Mouse (Mus musculus): ENCODE results near the gene Lefty2. TPM values are rescaled to one million over a fixed set of nuclear protein-coding genes. Genes with fewer than 3 reads are reported as not detected.

The Lefty2 gene
- polyA plus RNA-seq, 1 experiment from 2014 or later = not detected

GRCm38 (mm10) chr1:180943032-180943644, 50.2 kb downstream of the Lefty2 start:
- H3K4me3 ChIP-seq (ENCODE audit: low read depth, low read length) = peak overlapping the region; percentile 56; the same call in 1 of the 2 replicates
- ATAC-seq (ENCODE audit: low FRiP score) (no peak), DNase-seq (ENCODE audit: low spot score) (no peak)
- no peaks in the 10 kb centered on the region for H3K9me3 ChIP-seq (ENCODE audit: control insufficient read depth, low read length)
- no peaks in the 10 kb centered on the region for H3K36me3 ChIP-seq (ENCODE audit: control insufficient read depth, insufficient read depth, low read length)
- H3K27me3 ChIP-seq (ENCODE audit: control insufficient read depth, insufficient read depth, low read length) = peaks cover 33% of the 10 kb centered on the region
- H3K9ac ChIP-seq (ENCODE audit: low read depth, low read length) = no peak overlapping the region; the same call in 1 of the 2 replicates
- 0 out of 2 replicates have a peak, but pooled peaks cover 4% of the 10 kb centered on the region for H3K4me1 ChIP-seq (replicated peaks; ENCODE audit: control insufficient read depth, insufficient read depth, low read length)
- H3K4me2 ChIP-seq (replicated peaks; ENCODE audit: low read depth, low read length) = peak overlapping the region; percentile 84
- no peak overlapping the region for H3K27ac ChIP-seq (ENCODE audit: low read depth, low read length)
- WGBS = 40% methylated on average over 11 of the region's 11 CpGs

GRCm38 (mm10) chr1:180943896-180944295, 51.0 kb downstream of the Lefty2 start:
- no peak overlapping the region for H3K4me3 ChIP-seq (ENCODE audit: low read depth, low read length)
- H3K36me3 ChIP-seq (ENCODE audit: control insufficient read depth, insufficient read depth, low read length) = no peaks in the 10 kb centered on the region
- no peaks in the 10 kb centered on the region for H3K9me3 ChIP-seq (ENCODE audit: control insufficient read depth, low read length)
- 83% methylated on average over 1 of the region's 1 CpGs for WGBS
- 0 out of 2 replicates have a peak, but pooled peaks cover 4% of the 10 kb centered on the region for H3K4me1 ChIP-seq (replicated peaks; ENCODE audit: control insufficient read depth, insufficient read depth, low read length)
- no peak overlapping the region for H3K9ac ChIP-seq (ENCODE audit: low read depth, low read length)
- ATAC-seq (ENCODE audit: low FRiP score) (no peak), DNase-seq (ENCODE audit: low spot score) (no peak)
- H3K27ac ChIP-seq (ENCODE audit: low read depth, low read length) = no peak overlapping the region
- H3K4me2 ChIP-seq (replicated peaks; ENCODE audit: low read depth, low read length) = no peak overlapping the region
- H3K27me3 ChIP-seq (ENCODE audit: control insufficient read depth, insufficient read depth, low read length) = peaks cover 33% of the 10 kb centered on the region

GRCm38 (mm10) chr1:180944553-180944952, 51.6 kb downstream of the Lefty2 start:
- H3K4me3 ChIP-seq (ENCODE audit: low read depth, low read length) = no peak overlapping the region
- WGBS = 64% methylated on average over 4 of the region's 4 CpGs
- no peaks in the 10 kb centered on the region for H3K36me3 ChIP-seq (ENCODE audit: control insufficient read depth, insufficient read depth, low read length)
- no peak for ATAC-seq (ENCODE audit: low FRiP score)
- H3K27me3 ChIP-seq (ENCODE audit: control insufficient read depth, insufficient read depth, low read length) = peaks cover 33% of the 10 kb centered on the region
- no peak overlapping the region for H3K4me2 ChIP-seq (replicated peaks; ENCODE audit: low read depth, low read length)
- H3K9ac ChIP-seq (ENCODE audit: low read depth, low read length) = no peak overlapping the region
- no peak overlapping the region for H3K27ac ChIP-seq (ENCODE audit: low read depth, low read length)
- no peaks in the 10 kb centered on the region for H3K9me3 ChIP-seq (ENCODE audit: control insufficient read depth, low read length)
- H3K4me1 ChIP-seq (replicated peaks; ENCODE audit: control insufficient read depth, insufficient read depth, low read length) = 0 out of 2 replicates have a peak, but pooled peaks cover 4% of the 10 kb centered on the region
- DNase-seq (ENCODE audit: low spot score) = no peak

- Histone ChIP-seq H3K9ac (ENCODE audit: low read depth, low read length) (no peak overlapping the region), H3K27ac (ENCODE audit: low read depth, low read length) (no peak overlapping the region)
- ATAC-seq (ENCODE audit: low FRiP score) = no peak
These were observed 52.4 kb downstream of the Lefty2 start for GRCm38 (mm10) chr1:180945001-180945980.

GRCm38 (mm10) chr1:180946448-180946847, 53.5 kb downstream of the Lefty2 start:
- no peaks in the 10 kb centered on the region for H3K36me3 ChIP-seq (ENCODE audit: control insufficient read depth, insufficient read depth, low read length)
- no peak for DNase-seq (ENCODE audit: low spot score)
- ATAC-seq (ENCODE audit: low FRiP score) = no peak
- H3K27ac ChIP-seq (ENCODE audit: low read depth, low read length) = no peak overlapping the region
- H3K4me1 ChIP-seq (replicated peaks; ENCODE audit: control insufficient read depth, insufficient read depth, low read length) = 0 out of 2 replicates have a peak, but pooled peaks cover 4% of the 10 kb centered on the region
- no peak overlapping the region for H3K9ac ChIP-seq (ENCODE audit: low read depth, low read length)
- 90% methylated on average over 6 of the region's 6 CpGs for WGBS
- no peaks in the 10 kb centered on the region for H3K9me3 ChIP-seq (ENCODE audit: control insufficient read depth, low read length)
- H3K27me3 ChIP-seq (ENCODE audit: control insufficient read depth, insufficient read depth, low read length) = peaks cover 26% of the 10 kb centered on the region
- no peak overlapping the region for H3K4me2 ChIP-seq (replicated peaks; ENCODE audit: low read depth, low read length)
- H3K4me3 ChIP-seq (ENCODE audit: low read depth, low read length) = no peak overlapping the region

More at GRCm38 (mm10) chr1:180945001-180945980, 52.4 kb downstream of the Lefty2 start:
- peak; percentile 55 for DNase-seq (ENCODE audit: low spot score)
- 28% methylated on average over 20 of the region's 20 CpGs for WGBS
- no peaks in the 10 kb centered on the region for H3K36me3 ChIP-seq (ENCODE audit: control insufficient read depth, insufficient read depth, low read length)
- H3K9me3 ChIP-seq (ENCODE audit: control insufficient read depth, low read length) = no peaks in the 10 kb centered on the region
- no peak overlapping the region for H3K4me2 ChIP-seq (replicated peaks; ENCODE audit: low read depth, low read length)
- no peak overlapping the region for H3K4me3 ChIP-seq (ENCODE audit: low read depth, low read length)
- 0 out of 2 replicates have a peak, but pooled peaks cover 4% of the 10 kb centered on the region for H3K4me1 ChIP-seq (replicated peaks; ENCODE audit: control insufficient read depth, insufficient read depth, low read length)
- H3K27me3 ChIP-seq (ENCODE audit: control insufficient read depth, insufficient read depth, low read length) = peaks cover 33% of the 10 kb centered on the region

Other genes starting within 250 kb of the Lefty2 start
- gene Mixl1, start 196.1 kb upstream of the Lefty2 start, polyA plus RNA-seq (2014; fragmentation: Nextera tagmentation; extraction: Ambion mirVana) = 0.13 TPM in 1 of 2 replicates, not detected in the other
- 24.8 and 27.7 TPM in 2 replicates for gene Acbd3, start 167.1 kb upstream of the Lefty2 start, polyA plus RNA-seq (2014; fragmentation: Nextera tagmentation; extraction: Ambion mirVana)
- gene H3f3a, start 79.2 kb upstream of the Lefty2 start, polyA plus RNA-seq (2014; fragmentation: Nextera tagmentation; extraction: Ambion mirVana) = 3,542 and 3,682 TPM in 2 replicates
- 33.8 and 34.7 TPM in 2 replicates for gene Sde2, start 42.0 kb upstream of the Lefty2 start, polyA plus RNA-seq (2014; fragmentation: Nextera tagmentation; extraction: Ambion mirVana)
- gene Pycr2, start 11.2 kb downstream of the Lefty2 start, polyA plus RNA-seq (2014; fragmentation: Nextera tagmentation; extraction: Ambion mirVana) = 81.2 and 88.5 TPM in 2 replicates
- gene Lefty1, start 41.9 kb downstream of the Lefty2 start, polyA plus RNA-seq (2014; fragmentation: Nextera tagmentation; extraction: Ambion mirVana) = 0.39 and 0.90 TPM in 2 replicates
- 3.0 and 3.4 TPM in 2 replicates for gene Tmem63a, start 49.2 kb downstream of the Lefty2 start, polyA plus RNA-seq (2014; fragmentation: Nextera tagmentation; extraction: Ambion mirVana)
- gene Ephx1, start 127.8 kb downstream of the Lefty2 start, polyA plus RNA-seq (2014; fragmentation: Nextera tagmentation; extraction: Ambion mirVana) = 1.5 and 2.2 TPM in 2 replicates
- gene 9130409I23Rik, start 158.1 kb downstream of the Lefty2 start, polyA plus RNA-seq (2014; fragmentation: Nextera tagmentation; extraction: Ambion mirVana) = not detected in 2 replicates

Measured in hindbrain, embryonic 11.5 days (tissue).